Mouse (Mus musculus) kidney, postnatal 36 days (tissue): ENCODE results near the gene Gmppa.

ENCODE experiments used
- DNase-seq, 2 experiments: peaks; one replicate each; pipeline ENCODE4 v3.0.0; 2021 to 2022; ENCODE audit warnings: mixed read lengths in 2 of 2

Gene Gmppa

DNA sequence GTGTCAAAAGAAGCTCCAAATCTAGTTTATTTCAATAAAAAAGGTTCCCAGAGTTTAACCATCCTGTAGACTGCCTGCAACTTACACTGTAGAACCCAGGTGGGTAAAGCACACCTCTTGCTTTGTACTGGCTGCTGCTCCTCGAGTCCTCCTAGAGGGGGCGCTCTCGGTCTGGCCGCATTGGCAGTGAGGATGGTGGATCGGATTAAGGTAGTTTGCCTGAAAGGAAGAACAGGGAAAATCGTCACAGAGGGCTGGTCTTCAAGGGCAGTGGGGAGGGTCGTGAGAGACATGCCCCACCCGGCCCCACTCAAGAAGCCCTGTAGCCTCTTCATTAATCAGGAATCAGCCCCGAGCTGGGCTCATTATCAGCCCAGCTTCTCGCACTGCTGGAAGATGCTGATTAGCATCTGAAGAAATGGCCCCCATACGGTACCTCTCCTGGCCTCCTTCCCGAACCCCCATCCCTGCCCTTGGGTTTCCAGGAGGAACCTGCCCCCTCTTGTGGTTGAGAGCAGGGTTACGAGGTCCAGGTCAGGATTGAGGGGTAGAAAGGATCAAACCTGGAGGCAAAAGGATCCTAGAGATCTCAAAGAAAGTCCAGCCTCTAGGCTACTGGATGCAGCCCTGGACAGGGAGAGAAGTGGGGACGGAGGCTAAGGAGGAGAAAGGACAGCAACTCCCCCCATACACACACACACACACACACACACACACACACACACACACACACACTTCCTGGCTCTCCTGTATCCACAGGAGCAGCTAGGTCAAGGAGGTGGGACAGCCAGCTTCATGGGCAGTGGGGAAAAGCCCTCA, 21.2 kb downstream of the Gmppa start:
- no peak for DNase-seq

- DNase-seq = no peak
Measured at GRCm38 (mm10) chr1:75457710-75458024, 21.9 kb downstream of the Gmppa start.

DNA sequence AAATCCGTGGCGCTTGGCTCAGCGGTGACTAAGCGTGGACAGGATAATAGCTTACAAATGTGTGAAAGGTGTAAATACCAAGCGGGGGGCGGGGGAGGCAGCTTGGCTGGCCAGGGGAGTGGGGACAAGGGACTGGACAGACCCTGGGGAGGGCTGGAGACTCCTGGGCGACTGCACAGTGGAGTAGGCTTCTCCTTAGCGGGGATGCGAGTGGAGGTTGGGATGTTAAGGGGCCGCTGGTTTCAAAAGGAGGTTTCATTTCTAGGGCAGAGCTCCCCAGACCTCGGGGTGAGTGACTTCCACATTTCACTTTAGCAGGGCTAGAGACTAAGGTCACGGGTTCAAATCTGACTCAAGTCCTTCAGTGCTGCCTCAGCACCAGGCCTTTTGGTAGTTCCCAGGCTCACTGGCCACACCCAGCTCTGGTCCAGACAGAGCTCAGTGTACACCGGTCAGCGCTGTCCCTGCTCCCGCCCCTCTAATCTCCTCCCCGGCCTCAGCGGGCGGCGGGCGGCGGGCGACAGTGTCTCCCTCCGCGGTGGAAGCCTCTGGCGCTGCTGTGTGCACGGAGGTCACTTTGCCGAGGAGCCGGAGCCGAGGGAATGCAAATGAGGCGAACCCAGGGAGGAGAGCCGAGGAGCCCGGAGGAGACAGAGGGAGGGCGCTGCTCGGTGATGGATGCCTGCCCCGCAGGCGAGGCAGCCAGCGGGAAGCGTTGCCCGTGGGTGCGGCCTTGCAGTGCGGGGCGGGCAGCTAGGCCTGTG, 22.5 kb downstream of the Gmppa start:
- peak; percentile 21 to 52 for DNase-seq

- peak in 1 of 2 experiments; percentile 43 for DNase-seq
Measured at GRCm38 (mm10) chr1:75458789-75459684, 23.3 kb downstream of the Gmppa start.

GRCm38 (mm10) chr1:75460297-75460696, 24.6 kb downstream of the Gmppa start:
- no peak for DNase-seq

DNA sequence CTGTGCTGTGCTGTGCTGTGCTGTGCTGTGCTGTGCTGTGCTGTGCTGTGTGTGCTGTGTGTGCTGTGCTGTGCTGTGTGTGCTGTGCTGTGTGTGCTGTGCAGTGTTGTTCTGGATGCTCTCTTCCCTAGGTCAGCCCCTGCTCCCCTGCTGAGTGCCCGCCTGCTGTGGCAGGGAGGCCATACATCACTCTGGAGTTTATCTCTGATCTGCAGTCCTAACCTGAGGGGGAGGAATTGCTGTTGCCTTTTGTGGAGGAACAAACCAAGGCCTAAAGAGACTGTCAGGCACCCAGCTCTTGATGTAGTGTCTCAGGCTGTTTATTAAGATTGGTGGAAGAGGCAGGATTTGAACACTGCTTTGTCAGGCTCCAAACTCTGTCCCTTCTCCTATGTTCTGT, 26.9 kb downstream of the Gmppa start:
- no peak for DNase-seq

DNA sequence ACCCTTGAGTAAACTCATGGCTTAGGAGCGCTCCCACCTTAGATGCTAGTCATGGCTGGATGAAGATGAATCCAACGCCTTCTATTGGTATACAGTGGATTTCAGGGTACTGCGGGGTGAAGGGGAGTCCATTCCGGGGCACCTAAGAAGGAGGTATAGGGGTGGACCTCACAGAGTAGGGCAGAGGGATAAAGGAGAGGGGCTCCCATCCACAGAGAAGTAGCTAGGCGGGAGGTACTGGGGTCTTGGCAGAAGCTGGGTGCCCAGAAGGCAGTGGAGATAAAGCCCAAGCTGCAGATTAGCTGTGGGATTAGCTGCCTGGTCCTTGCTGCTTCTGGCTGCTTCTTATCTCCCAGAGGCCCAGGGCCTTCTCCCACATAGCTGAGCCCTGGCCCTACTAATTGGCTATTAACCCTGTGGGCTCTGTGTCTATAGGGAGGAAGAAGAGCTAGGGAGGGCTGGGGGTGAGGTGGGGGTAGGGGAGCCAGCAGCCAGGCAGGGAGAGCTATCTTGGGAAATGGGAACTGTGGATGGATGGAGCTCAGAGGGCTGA, 28.0 kb downstream of the Gmppa start:
- no peak for DNase-seq

DNA sequence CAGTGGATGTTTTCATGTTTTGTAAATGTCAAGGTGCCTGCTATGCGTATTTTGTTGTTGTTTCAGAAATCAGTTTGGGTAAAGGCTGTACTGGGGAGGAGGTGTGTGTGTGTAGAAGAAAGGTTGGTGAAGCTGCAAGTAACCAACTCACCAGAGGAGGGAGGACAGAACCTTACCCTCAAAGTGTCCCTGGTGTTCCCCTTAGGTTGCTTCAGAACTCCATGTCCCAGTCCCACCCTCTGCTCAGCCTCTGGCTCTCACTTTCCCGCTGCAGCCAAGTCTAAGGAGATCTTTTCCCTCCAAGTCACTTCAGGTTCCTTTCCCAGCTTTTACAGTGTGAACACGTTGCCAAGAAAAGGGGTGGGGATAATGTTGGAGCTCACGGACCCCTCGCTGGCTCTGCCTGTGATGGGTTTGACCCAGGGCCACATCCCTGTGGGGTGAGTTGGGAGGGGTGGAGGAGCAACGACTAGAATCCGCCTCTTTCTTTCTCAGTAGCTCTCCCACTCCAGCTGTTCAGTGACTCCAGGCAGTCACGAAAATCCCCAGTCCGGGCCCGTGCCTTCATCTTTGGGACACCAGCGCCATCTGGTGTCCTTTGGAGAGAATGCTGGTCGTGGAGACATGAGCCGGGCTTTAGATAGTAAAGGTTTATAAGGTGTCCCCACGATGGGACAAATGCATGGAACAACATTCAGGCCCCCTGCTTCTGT, 31.6 kb downstream of the Gmppa start:
- peak; percentile 74 to 86 for DNase-seq

- no peak for DNase-seq
Measured at GRCm38 (mm10) chr1:75469287-75469825, 33.6 kb downstream of the Gmppa start.

DNA sequence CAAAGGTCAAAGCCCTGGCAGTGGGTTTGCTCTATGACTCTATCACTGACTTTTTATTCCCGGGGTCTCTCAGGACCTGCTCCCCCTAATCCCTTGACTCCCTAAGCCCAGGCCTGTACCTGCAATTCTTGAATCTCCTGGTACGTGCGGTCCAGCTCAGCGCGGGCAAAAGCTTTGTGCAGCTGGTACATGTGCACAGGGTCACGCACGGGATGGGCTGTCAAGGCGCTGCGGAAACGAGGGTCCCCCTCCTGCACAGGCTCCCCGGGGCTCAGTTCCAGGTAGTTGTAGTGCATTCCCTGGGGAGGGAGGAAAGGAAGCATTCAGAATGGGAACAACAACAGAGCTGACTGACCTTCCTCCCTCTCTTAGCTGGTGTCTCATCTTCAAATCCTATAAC, 40.7 kb downstream of the Gmppa start:
- no peak for DNase-seq

- DNase-seq = peak; percentile 88 to 95
Measured at GRCm38 (mm10) chr1:75477264-75477965, 41.7 kb downstream of the Gmppa start.

GRCm38 (mm10) chr1:75477966-75478290, 42.2 kb downstream of the Gmppa start:
- DNase-seq = no peak

- peak; percentile 63 to 76 for DNase-seq
Measured at GRCm38 (mm10) chr1:75478497-75478896, 42.8 kb downstream of the Gmppa start.

GRCm38 (mm10) chr1:75478916-75479634, 43.3 kb downstream of the Gmppa start, which contains the start of the genes Chpf and Tmem198:
Gene Chpf (minus strand): TSS chr1:75479307.
Gene Tmem198 (plus strand): TSS chr1:75479532.
- peak; percentile 97 for DNase-seq

DNA sequence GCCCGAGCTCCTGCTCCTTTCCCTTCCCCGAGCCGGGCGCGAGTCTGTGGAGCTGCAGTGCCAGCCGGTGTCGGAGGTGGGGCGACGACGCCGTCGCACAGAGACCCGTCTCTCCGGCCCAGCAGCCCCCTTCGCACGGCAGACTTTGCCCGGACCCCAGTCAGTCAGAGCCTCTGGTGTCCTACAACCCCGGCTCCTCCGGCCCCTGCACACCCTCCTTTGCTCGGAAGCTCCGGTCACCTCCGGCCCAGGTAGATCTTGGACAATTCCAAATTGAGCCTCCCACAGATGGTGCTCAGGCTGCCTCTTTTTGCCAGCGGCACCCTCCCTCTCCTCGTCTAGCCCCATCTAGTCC, 43.9 kb downstream of the Gmppa start:
- no peak for DNase-seq

DNA sequence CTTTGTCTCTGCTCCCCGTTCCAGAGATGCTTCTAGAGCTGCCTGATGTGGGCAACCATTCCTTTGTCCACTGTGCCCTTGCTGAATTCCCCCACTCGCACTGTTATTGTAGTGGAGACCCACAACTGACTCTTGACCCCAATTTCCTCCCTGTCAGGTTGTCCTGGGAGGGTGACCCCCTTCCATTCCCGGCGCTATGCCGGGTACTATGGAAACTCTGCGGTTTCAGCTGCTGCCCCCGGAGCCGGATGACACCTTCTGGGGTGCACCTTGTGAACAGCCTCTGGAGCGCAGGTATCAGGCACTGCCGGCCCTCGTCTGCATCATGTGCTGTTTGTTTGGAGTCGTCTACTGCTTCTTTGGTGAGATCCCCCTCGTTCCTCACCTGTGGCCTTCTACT, 44.3 kb downstream of the Gmppa start:
- no peak for DNase-seq

DNA sequence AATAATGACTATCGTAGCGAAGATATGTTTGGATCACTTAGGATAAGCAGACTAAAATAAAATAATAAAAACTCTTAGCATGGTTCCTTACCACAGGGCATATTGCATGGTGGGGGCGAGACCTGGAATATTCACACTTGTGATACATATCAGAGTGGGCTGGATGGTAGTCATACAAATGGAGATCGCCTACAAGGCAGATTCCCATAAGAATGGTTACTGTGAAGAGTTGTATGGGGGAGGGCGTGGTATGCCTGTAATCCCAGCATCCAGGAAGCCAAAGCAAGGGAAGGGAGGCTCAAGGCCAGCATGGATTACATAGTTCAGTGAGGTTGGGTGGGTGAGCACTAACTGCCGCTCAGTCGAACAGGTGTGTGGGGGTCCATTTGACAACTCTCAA, 45.0 kb downstream of the Gmppa start:
- DNase-seq = no peak

- peak; percentile 65 to 69 for DNase-seq
Measured at GRCm38 (mm10) chr1:75486561-75486960, 50.8 kb downstream of the Gmppa start.

- DNase-seq = no peak
Measured at GRCm38 (mm10) chr1:75487040-75487404, 51.3 kb downstream of the Gmppa start.

GRCm38 (mm10) chr1:75487405-75488161, 51.9 kb downstream of the Gmppa start:
- DNase-seq = peak; percentile 91 to 95
